Mouse (Mus musculus) olfactory bulb, adult 2 months (tissue): ENCODE results near the gene Pcare. TPM values are rescaled to one million over a fixed set of nuclear protein-coding genes. Genes with fewer than 3 reads are reported as not detected.

Experiments used
- H3K27ac ChIP-seq: fragments of 200-500 bp; 2 replicates; pipeline ENCODE4 v1.5.1; 2012; ENCODE audit warnings: low read depth, low read length; ENCODE audit not compliant: insufficient read depth
- H3K4me1 ChIP-seq: fragments of 200-500 bp; 2 replicates; pipeline ENCODE4 v1.6.1; 2012; ENCODE audit warnings: low read length; ENCODE audit not compliant: control insufficient read depth, insufficient read depth
- H3K4me3 ChIP-seq: fragments of 200-500 bp; 2 replicates; pipeline ENCODE4 v1.5.1; 2012; ENCODE audit warnings: mild to moderate bottlenecking, low read depth, low read length, moderate library complexity; ENCODE audit not compliant: insufficient read depth
- CTCF ChIP-seq: fragments of 200-500 bp; IDR thresholded peaks from 2 replicates; pipeline ENCODE4 v1.5.1; 2012; ENCODE audit warnings: low read depth, mild to moderate bottlenecking, low read length, moderate library complexity; ENCODE audit not compliant: insufficient read depth
- POLR2A ChIP-seq: fragments of 200-500 bp; IDR thresholded peaks from 2 replicates; pipeline ENCODE4 v1.6.1; 2012; ENCODE audit warnings: mild to moderate bottlenecking, low read depth, low read length, moderate library complexity; ENCODE audit not compliant: insufficient read depth
- WGBS: fragments of 180-500 bp; shearing (Covaris S2); methylation state at CpG from one replicate; pipeline ENCODE4 v1.1.7; 2018; 5-methylcytosine and 5-hydroxymethylcytosine counted together
- polyA plus RNA-seq: library from polyadenylated mRNA; stranded (reverse); fragments of >200 nt; gene quantifications from 2 replicates; pipeline ENCODE4 v1.2.4, GENCODE M21; 2012; ENCODE audit warnings: low replicate concordance; ENCODE audit not compliant: missing spikeins, insufficient read depth, insufficient read length

Pcare gene
- not detected in 2 replicates for polyA plus RNA-seq

- Histone ChIP-seq H3K4me3 (no peak within 1 kb of the TSS), H3K27ac (peak within 1 kb of the TSS; percentile 50; the same call in 1 of the 2 replicates), H3K4me1 (peaks cover 46% of the 10 kb centered on the region)
- no peak for TF ChIP-seq POLR2A
- no peak for TF ChIP-seq CTCF
- WGBS: 27% methylated on average over 10 of the region's 10 CpGs
These were observed at the start of gene Pcare for GRCm38 (mm10) chr17:71752831-71753230. TSS of gene Pcare (minus strand) at chr17:71752894.

DNA sequence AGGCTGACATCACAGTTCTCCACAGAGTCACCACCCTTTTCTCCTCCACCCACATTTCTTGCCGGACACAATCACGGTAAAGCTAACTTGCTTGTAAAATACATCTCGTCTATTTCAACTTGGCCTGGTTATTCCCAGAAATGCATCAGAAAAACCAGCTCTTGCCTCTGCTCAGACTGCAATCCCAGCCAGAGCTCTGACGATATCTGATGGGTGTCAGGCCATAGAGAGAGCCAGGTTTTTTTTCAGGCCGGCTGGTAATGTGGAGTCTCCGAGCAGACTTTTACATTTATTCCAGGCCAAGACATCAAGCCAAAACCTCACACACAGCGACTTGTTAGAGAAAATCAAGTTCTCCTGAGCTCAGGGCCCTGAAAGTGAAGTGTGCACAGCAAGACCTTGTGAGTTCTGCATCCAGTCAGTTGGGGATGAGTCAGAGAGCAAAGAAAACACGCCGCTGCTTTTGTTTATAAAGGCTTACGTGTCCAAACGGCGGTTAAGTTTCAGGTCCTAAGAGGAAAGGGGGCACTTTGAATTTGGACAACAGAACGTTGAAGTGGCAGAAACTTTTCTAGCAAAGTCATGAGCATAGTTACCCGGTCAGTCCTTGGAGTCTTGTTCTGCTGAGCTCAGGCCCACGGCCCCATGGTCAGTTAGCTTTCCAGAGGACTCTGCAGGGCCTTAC lies 43.0 kb upstream of the Pcare start:
- peaks cover 3% of the 10 kb centered on the region; the same call in 1 of the 2 replicates for H3K4me1 ChIP-seq
- 50% methylated on average over 15 of the region's 15 CpGs for WGBS
- H3K4me3 ChIP-seq: no peak overlapping the region
- H3K27ac ChIP-seq: no peak overlapping the region
- TF ChIP-seq POLR2A (no peak), CTCF (no peak)

GRCm38 (mm10) chr17:71791622-71792021 lies 38.9 kb upstream of the Pcare start:
- H3K27ac ChIP-seq: no peak overlapping the region
- H3K4me1 ChIP-seq: peaks cover 3% of the 10 kb centered on the region; the same call in 1 of the 2 replicates
- H3K4me3 ChIP-seq: no peak overlapping the region
- TF ChIP-seq POLR2A (no peak), CTCF (no peak)
- 85% methylated on average over 4 of the region's 4 CpGs for WGBS

- no peak overlapping the region for H3K27ac ChIP-seq
- WGBS: 77% methylated on average over 4 of the region's 4 CpGs
- H3K4me3 ChIP-seq: no peak overlapping the region
- peaks cover 3% of the 10 kb centered on the region; the same call in 1 of the 2 replicates for H3K4me1 ChIP-seq
- no peak for TF ChIP-seq CTCF
- TF ChIP-seq POLR2A: no peak
These were observed 38.4 kb upstream of the Pcare start for GRCm38 (mm10) chr17:71791109-71791508.

DNA sequence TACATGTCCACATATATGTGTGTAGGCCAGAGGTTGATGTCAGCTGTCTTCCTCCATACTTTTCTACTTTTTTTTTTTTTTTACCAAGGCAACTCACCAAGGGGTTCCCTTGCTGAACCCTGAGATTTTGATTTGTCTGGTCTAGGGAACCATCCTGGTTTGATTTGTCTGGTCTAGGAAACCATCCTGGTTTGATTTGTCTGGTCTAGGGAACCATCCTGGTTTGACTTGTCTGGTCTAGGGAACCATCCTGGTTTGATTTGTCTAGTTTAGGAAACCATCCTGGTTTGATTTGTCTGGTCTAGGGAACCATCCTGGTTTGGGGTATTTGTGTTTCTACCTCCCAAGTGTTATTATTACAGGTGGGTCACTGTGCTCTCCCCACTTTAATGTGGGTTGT lies 33.8 kb upstream of the Pcare start:
- H3K4me1 ChIP-seq: no peaks in the 10 kb centered on the region
- TF ChIP-seq CTCF (no peak), POLR2A (no peak)
- no peak overlapping the region for H3K4me3 ChIP-seq
- no peak overlapping the region for H3K27ac ChIP-seq

DNA sequence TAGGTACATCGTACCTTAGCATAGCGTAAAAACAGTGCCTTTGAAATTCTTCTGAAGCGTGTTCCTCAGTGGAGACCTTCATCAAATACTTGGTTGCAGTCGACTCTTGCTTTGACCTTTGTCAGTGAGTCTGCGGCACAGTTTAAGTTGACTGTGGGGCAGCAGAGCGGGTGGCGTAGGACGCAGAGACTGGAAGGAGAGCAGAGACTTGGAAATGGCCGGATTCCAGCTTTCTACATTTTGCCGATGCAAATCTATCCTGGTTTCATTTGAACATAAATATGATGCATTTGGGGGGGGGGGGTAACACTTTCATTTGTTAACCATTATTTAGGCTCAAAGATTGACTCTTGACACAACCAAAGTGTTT lies 30.7 kb upstream of the Pcare start:
- H3K4me1 ChIP-seq: no peaks in the 10 kb centered on the region
- TF ChIP-seq POLR2A (no peak), CTCF (no peak)
- peak overlapping the region; percentile 80 for H3K27ac ChIP-seq
- peak overlapping the region; percentile 80 for H3K4me3 ChIP-seq
- 2% methylated on average over 10 of the region's 10 CpGs for WGBS

DNA sequence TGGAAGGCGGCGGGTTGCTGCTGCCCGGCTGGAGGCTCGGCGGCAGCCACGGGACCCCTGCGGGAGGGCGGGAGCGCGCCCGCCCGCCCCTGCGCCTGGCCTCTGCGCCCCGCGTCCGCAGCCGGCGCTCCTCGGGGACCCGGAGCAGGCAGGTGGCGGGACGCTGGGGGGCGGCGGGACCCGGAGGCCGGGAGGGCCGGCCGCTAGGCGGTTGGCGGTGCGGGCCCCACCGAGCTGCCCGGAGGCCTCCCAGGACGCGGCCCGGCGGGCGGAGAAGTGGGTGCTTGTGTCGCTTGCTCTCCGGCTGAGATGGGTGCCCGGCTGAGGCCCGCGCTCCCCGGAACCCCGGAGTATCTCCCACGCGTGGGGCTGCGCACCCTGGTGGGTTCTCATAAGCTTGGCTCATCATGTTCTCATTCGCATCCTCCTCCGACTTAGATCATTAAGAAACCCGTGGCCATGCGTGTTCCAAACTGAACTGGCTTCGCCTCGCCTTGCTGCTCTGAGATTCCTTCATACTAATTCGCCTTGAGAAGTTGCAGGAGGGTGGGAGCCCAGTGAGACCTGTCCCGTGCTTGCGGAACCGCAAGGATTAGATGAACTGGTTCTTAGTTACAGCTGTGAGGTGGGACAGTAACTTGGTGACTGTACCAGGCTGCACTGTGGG lies 30.1 kb upstream of the Pcare start:
- H3K4me1 ChIP-seq: no peaks in the 10 kb centered on the region
- TF ChIP-seq POLR2A (no peak; the same call in 1 of the 2 replicates), CTCF (no peak)
- peak overlapping the region; percentile 80 for H3K4me3 ChIP-seq
- under 1% methylated on average over 59 of the region's 59 CpGs for WGBS
- H3K27ac ChIP-seq: peak overlapping the region; percentile 80

DNA sequence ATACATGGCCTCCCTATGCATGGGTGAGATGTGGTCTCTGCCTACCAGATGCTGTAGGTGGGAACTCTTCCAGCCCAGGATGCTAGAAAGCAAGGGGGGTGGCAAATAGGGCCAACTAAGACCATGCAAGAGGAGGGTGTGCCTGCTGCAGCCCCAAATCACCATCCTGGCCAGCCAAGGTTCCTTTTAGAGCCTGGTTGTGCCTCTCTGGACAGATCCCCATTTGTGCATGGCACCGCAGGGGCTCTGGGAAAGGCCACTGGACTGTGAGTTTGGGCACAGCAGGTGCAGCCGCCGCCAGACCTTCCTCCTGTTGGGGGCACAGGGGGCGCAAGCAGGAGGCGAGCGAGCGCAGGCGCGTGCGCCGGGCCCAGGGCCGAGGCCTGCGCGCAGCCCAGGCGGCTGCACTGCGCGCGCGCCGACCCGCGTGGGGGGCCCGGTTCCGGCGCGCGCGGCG lies 29.6 kb upstream of the Pcare start:
- Histone ChIP-seq H3K4me1 (no peaks in the 10 kb centered on the region), H3K27ac (peak overlapping the region; percentile 80), H3K4me3 (peak overlapping the region; percentile 80)
- TF ChIP-seq CTCF (no peak), POLR2A (peak; percentile 42; the same call in 1 of the 2 replicates)
- WGBS: 3% methylated on average over 23 of the region's 29 CpGs

GRCm38 (mm10) chr17:71780945-71781344 lies 28.3 kb upstream of the Pcare start:
- Histone ChIP-seq H3K27ac (no peak overlapping the region), H3K4me3 (no peak overlapping the region), H3K4me1 (no peaks in the 10 kb centered on the region)
- TF ChIP-seq POLR2A (no peak), CTCF (no peak)
- WGBS: 74% methylated on average over 4 of the region's 4 CpGs
